Mouse (Mus musculus): Measurements from ENCODE around the gene Idnk. TPM values are rescaled to one million over a fixed set of nuclear protein-coding genes. Genes with fewer than 3 reads are reported as not detected.
A peak's percentile ranks its signal among the peaks of the same experiment; 100 is the strongest.
"Not testable (repeated sequence)": the region's sequence is repeated elsewhere in the genome, so short reads cannot be mapped to it uniquely, and the experiment has no call there.

Idnk gene
- 10 to 100 TPM; 27.5 to 29.9 TPM for total RNA-seq (2021)

- peak; percentile 79 to 81 for DNase-seq
These were observed at the start of gene Idnk for GRCm38 (mm10) chr13:58157447-58158098. TSS of gene Idnk (plus strand) at chr13:58157649.

DNA sequence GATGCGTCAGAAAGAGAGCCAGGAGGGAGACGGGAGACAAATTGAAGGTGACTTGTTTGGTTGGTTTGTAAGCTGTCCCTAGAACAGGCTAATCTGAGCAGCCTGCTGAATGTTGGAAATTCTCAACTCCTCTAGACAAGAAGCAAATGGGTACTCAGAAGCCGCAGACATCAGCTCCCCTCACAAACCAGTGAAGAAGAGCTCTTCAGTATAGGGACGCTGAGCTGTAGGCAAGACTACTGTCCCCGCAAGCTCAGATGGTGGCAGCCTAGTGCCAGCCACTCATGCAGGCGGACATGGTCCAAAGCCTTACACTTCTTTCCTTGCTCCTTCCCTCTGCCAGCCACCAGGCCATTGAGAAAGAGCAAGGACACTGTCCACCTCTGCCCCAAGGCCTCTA is 46.1 kb upstream of the Idnk start:
- DNase-seq, result peak in 1 of 2 experiments; percentile 19

GRCm38 (mm10) chr13:58112191-58112590 is 45.3 kb upstream of the Idnk start:
- peak; percentile 23 to 31 for DNase-seq

DNA sequence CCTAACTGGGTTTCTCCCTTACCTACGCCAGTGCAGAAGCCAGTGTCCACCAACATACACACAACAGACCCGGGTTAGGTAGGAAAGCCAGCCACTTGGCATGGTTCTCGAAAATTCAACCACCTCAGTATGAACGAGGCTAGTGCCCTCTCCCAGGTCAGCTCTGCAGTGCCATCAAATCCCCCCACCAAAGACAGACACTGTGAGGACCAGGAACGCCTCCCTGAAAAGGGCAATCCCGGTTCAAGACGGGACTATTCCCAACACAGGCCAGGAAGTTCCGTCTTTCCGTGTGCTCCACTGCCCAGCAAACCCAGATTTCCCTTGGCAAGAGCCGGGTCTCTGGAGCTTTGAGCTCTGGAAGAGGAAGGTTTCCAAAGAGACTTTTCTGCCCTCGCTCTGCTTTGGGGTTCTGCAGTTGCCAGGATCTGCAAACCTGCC is 44.8 kb upstream of the Idnk start:
- peak in 1 of 2 experiments; percentile 25 for DNase-seq

DNA sequence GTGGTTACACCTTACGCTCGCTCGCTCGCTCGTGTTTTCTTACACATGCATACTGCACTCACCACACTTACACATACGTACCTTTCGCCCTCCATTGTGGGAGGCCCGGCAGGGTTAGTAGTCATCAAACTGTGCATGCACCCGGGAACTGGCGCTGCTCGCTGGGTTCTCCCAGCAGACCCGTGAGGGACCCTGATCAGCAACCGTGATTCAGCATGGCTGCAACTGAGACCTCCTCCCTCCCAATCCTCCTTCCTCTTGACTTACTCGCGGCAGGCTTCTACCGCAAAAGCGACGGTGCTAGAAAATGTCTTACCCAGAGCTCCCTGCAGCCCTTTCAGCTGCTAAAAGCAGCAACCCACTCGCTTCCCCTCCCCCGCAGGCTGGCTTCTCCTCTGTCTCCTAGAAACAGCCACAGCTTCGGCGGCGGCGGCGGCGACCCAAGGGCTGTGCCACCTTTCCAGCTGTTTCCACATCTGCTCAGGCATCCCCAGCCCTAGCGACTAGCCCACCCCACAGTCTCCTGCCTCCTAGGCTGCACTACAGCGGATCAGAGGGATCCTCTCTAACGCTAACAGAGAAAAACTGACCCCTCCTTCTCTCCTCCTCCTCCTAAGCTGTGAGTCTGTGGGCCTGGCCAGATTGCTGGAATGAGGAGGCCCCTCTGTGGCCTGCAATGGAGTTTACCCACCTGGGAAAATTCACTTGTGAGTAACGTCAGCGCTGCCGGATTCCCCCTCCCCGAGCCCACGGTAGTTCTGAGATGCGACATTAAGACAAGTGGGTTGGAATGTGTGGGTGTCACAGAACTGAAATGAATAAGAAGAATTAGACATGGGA is 44.2 kb upstream of the Idnk start, which contains the start of gene Klhl3:
Gene Klhl3 (minus strand): TSS at position 532 of the 840 bp plus-strand sequence.
- DNase-seq, result peak; percentile 80 to 81

DNA sequence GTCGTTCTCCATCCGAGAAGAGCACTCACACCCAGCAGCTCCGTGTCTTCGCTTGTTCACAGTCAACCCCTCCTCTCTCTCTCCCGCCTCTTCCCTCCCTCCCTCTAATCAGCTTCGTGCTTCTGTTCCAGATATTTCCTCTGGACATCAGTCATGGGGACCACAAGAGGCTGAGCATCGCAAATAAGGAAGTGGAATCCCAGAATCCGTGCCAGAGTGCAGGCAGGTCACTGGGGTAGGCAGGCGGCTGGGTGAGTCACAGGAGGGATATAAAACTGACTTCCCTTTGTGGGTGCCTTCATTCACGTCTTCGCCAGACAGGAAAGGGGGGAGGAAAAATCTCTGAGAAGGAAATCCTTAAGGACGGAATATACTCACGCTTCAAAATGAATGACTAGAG is 42.2 kb upstream of the Idnk start:
- DNase-seq, result no peak

GRCm38 (mm10) chr13:58116801-58117200 is 40.6 kb upstream of the Idnk start:
- DNase-seq, result no peak

GRCm38 (mm10) chr13:58117318-58118017 is 40.0 kb upstream of the Idnk start:
- DNase-seq, result no peak

- DNase-seq, result no peak
These were observed 34.6 kb upstream of the Idnk start for GRCm38 (mm10) chr13:58122786-58123297.

DNA sequence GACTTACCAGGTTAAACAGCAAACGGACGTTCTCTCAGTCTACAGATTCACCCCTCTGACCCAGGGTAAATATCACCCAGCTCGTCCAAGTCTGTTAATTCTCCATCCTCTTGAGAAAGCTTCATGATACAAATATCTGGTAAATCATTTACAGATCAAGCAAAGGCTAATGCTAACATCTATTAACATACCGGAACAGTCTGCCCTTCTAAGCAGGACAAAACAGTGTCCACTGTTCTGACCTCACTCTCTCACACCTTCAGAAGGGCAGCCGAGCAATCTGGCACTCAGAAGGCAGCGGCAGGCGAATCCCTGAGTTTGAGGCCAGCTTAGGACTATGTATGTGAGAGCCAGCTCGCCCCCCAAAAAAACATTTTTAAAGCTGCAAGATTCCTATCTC is 34.1 kb upstream of the Idnk start:
- DNase-seq, result no peak

DNA sequence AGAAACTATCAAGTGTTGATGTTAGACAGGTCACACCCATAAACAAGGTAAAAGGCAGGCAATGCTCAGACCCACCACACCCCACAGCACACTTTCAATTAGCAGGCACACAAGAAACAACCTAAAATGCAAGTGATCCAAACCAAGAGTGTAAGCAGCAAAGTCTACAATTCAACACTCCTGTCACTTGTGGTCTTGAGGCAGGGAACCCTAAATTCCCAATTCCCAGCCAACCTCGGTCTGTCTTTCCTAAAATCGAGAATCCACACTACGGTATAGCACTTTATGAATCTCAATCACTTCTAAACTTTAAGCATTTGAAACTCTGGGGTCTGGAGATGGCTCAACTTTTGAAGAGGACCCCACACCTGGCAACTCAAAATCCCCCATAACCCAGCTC is 33.2 kb upstream of the Idnk start:
- no peak for DNase-seq

DNA sequence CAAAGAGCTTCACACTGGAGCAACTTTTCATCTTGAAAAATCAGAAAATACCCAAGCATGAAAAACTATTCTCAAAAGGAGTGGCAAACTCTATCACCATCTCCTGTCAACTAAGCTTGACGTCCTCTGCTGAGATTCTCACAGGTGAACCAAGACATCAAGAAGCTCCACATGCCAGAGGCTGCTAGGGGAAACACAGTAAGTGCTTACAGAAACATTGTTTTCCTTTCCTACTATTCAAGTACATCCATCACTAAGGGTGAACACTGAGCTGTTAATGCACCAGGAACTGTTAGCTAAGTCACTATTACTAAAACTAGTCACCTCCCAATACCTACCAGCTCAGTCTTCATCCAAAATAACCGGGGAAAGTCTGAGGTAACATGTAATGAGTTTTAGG is 32.5 kb upstream of the Idnk start:
- no peak for DNase-seq

DNA sequence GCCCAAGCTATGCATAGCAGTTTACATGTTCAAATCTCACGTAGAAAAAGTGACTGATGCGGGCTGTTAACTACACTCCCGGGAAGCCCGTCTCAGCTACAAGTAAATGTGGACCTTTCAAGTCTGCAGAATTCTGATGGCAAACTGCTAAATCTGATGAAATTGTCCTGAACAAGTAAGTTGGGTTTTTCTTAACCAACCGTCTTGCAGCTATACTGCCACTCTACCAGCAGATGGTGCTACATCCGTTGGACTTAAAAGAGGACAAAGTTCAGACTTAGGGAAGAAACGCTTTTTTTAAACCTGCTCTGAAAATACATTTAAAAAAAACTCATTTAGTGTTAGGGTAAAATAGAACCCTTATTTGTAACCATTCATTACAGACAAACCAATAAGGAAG is 31.3 kb upstream of the Idnk start:
- no peak for DNase-seq

DNA sequence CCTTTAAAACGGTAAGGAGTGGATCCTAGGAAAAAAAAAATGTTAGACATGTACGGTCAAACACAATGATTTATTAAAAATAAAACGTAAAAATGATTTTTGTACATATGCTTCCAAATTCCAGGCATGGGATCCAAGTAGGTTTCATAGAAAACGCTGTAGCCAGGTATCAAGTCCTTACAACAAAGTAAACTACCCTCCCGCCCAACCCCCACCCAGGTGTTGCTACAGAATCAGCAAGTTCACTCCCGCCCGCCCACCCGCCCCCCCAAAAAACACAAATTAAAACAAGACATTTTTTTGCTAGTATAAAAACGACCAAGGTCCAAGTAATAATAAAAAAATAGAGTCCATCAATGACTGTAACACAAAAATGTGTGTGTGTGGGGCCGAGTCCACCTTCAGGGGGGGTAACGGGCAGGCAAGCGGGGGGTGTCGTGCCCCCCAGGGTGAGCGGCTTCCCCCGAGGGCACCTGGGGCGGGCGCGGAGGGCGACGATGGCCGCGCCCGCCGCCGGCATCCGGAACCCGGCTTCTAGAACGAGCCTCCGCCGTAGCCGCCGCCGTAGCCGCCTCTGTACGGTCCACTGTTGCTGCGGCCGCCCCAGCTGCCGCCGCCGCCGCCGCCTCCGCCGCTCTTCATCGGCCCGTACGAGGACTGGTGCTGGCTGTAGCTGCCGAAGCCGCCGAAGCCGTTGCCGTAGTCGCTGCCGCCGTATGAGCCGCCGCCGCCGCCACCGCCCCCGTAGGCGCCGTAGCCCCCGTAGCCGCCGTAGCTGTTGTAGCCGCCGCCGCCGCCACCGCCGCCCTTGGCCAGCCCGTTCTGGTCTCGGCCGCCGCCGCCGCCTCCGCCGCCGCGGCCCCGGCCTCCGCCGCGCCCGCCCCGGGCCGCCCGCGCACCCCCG is 30.3 kb upstream of the Idnk start:
- peak in 1 of 2 experiments; percentile 27 for DNase-seq

DNA sequence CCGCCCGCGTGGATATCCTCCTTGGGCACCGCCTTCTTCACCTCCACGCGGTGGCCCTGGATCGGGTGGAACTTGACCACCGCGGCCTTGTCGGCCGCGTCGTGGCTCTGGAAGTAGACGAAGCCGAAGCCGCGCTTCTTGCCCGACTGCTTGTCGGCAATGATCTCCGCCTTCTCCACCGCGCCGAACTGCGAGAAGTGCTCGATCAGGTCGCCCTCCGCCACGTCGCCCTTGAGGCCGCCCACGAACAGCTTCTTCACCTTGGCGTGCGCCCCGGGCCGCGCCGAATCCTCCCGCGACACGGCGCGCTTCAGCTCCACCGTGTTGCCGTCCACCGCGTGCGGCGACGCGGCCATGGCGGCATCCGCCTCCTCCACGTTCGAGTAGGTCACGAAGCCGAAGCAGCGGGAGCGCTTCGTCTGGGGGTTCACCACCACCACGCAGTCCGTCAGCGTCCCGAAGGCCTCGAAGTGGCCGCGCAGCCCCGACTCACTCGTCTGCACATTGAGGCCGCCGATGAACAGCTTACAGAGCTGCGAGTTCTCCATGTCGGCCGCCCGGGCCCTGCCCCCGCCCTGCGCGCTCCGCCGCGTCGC is 29.6 kb upstream of the Idnk start:
- DNase-seq, result peak; percentile 78 to 79

- DNase-seq, result peak; percentile 93 to 95
These were observed 29.1 kb upstream of the Idnk start, which contains the start of gene Hnrnpa0 for GRCm38 (mm10) chr13:58128396-58128767. TSS of gene Hnrnpa0 (minus strand) at chr13:58128556.

DNA sequence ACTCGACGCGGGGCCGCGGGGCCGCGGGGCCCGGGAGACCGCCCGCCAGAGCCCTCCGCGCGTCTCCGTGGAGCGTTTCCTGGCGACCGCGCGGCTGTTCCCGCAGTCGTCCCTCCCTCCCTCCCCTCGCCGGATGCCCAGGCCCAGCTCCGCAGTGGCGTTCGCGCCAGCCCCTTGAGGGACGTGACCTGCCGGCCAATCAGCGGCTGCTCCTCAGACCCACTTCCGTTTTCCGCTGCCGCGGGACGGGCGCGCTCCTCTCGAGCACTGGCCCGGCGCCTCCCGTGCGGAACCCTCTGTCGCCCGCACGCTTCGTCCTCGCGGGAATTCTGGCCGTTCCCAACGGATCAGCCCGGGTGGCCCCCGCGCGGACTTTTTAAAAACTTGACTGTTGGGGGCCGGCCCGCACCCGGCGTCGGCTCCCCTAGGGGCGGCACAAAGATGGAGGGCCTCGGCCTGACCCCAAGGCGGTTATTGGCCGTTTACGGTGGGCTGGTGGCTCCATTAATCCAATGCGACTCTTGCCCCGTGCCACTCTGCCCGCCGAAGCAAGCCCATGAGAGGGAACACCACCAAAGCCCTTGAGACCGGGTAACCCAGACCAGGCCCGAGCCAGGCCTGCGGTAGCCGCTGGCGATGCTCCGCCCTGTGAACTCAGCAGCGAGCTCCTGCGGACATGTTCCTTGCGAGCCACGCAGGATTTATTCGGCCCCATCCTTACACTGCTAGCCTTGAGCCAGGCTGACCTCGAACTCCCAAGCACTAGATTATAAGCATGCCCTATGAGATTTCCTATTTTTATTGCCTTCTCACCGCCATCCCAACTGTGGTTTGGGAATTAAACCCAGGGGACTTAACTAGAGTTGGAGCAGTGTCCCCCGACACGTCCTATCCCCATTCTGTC is 28.4 kb upstream of the Idnk start:
- peak; percentile 95 to 96 for DNase-seq

GRCm38 (mm10) chr13:58129687-58130246 is 27.7 kb upstream of the Idnk start:
- DNase-seq, result no peak

DNA sequence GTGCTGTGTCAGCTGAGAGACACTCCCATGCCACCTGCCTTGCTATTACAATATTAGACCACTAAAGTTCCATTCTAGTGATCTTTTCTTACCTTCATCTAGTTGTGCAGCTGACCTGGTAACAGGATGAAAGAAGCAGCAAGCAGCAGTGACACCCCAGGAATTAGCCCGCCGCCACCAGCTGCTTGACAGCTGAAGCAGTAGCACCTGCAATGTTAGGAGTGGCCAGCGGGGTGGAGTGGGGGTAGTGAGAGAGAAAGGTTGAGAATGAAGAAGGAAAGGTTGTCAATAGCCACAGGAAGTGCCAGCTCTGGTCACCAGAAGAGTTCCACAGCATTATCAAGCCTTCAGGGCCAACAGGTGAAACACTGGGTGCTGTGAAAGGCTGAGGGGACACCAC is 25.8 kb upstream of the Idnk start:
- DNase-seq, result no peak

DNA sequence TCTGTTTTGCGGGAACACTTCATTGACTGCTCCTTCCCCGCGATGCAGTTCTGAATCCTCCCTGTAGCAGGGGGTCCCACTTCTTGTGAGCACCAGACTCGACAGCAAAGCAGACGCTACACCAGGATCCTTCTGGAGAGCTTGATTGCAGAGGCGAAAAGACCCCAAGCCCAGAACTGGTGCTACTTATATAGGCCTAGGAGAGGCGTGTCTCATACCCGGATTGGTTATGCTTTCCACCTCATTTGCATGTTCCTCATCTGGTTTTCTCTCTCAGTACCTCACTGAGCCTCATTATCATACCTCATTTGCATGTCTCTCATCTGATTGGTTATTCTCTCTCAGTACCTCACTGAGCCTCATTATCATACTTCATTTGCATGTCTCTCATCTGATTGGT is 10.8 kb upstream of the Idnk start:
- DNase-seq, result not testable (repeated sequence)

Data from layer of hippocampus, postnatal 36 days (tissue).